Mouse (Mus musculus): ENCODE results near the gene Wdr20.

GRCm38 (mm10) chr12:110769660-110770297, 32.0 kb downstream of the Wdr20 start:
- TF ChIP-seq EP300 (IDR thresholded peaks at IDR 0.05; ENCODE audit: low read length) (no peak), CHD2 (IDR thresholded peaks at IDR 0.05; ENCODE audit: low read length) (no peak), GABPA (IDR thresholded peaks at IDR 0.05; ENCODE audit: insufficient replicate concordance, low read depth, low read length) (no peak), CTCF (conservative IDR thresholded peaks at IDR 0.05 in 1 of 2, IDR thresholded peaks at IDR 0.05 in 1 of 2; ENCODE audit: low read depth in 2 of 2, low read length in 2 of 2) (no peak), KAT2A (IDR thresholded peaks at IDR 0.05; ENCODE audit: insufficient replicate concordance, low read length) (no peak), POLR2AphosphoS2 (IDR thresholded peaks at IDR 0.05; ENCODE audit: low read depth, low read length) (no peak), MAFK (IDR thresholded peaks at IDR 0.05; ENCODE audit: insufficient replicate concordance, low read length) (no peak), RAD21 (IDR thresholded peaks at IDR 0.05; ENCODE audit: low read depth, low read length) (no peak), BHLHE40 (IDR thresholded peaks at IDR 0.05; ENCODE audit: low read depth, low read length) (no peak), ELF1 (IDR thresholded peaks at IDR 0.05; ENCODE audit: low read depth, low read length) (no peak), TCF12 (IDR thresholded peaks at IDR 0.05; ENCODE audit: low read depth, low read length) (no peak), TBP (conservative IDR thresholded peaks at IDR 0.05; ENCODE audit: low read depth, low read length) (no peak), ZNF384 (IDR thresholded peaks at IDR 0.05; ENCODE audit: low read depth, low read length) (no peak), SMC3 (IDR thresholded peaks at IDR 0.05; ENCODE audit: low read depth, low read length) (no peak)

Data from CH12.LX (cell line).